ENCODE assay signal across 9 mouse cellular contexts in genomic region chr3:144531023-144531422, GRCm38 (mm10). TPM values are rescaled to one million over a fixed set of nuclear protein-coding genes. Genes with fewer than 3 reads are reported as not detected.
A peak's percentile ranks its signal among the peaks of the same experiment; 100 is the strongest.
DNase-seq lines count a peak whose midpoint lies in the region; ATAC-seq and TF ChIP-seq lines count a peak whose summit lies in the region.
"Had no signal": no experiment of that assay in that cellular context is flagged by ENCODE, and none has a peak within 500 bp of the region (broad histone marks: within the 10 kb centered on the region; RNA-seq: fewer than 3 reads in every experiment).

No protein-coding gene starts in this region.

- no peak overlapping the region for H3K4me3 ChIP-seq in G1E (ENCODE audit: low read depth, low read length)

- ATAC-seq in G1E (ENCODE audit: extremely low read depth, insufficient number of reproducible peaks, low FRiP score, poor library complexity, severe bottlenecking), result 0 out of 2 replicates have a peak, but pooled peaks have one; percentile 31

- DNase-seq in kidney, adult 8-10 months, result peak; percentile 15 to 27
- DNase-seq in kidney, postnatal 10 days, result no peak
- DNase-seq in G1E (ENCODE audit: low spot score), result no peak
- peak; percentile 72 for DNase-seq in cerebellum, adult 9-11 months
- peak; percentile 31 to 42 for DNase-seq in kidney, postnatal 36 days
- no peak for DNase-seq in thymus, postnatal 25 days
- DNase-seq in testis, postnatal 14 days (ENCODE audit: low spot score), result no peak
- DNase-seq in gastrocnemius, adult 18-20 months (ENCODE audit: low spot score), result no peak
- DNase-seq: adrenal gland, postnatal 14 days had no signal

- H3K4me1 ChIP-seq in G1E (ENCODE audit: insufficient read depth, low read depth, low read length), result peaks cover 32% of the 10 kb centered on the region

- no peaks in the 10 kb centered on the region for H3K9me3 ChIP-seq in G1E (replicated peaks)

- H3K27me3 ChIP-seq in G1E (ENCODE audit: insufficient read depth, low read length), result no peaks in the 10 kb centered on the region

- peaks cover 21% of the 10 kb centered on the region for H3K36me3 ChIP-seq in G1E (replicated peaks)

- TF ChIP-seq CTCF in G1E (IDR thresholded peaks at IDR 0.05; ENCODE audit: low read depth, low read length), result no peak

RNA-seq across cellular contexts. Expression of gene Hs2st1, which starts 39.0 kb away (rescaled TPM):
- total RNA-seq in G1E (2014; fragmentation: Nextera tagmentation), result 37.8 and 43.6 TPM in 2 replicates
- total RNA-seq in G1E (2017), result 36.1 and 40.6 TPM in 2 replicates
- polyA plus RNA-seq in G1E (2012), result 6.1 and 7.6 TPM in 2 replicates
- 10 to 100 TPM; 10.8 to 12.5 TPM for total RNA-seq in gastrocnemius, adult 18-20 months (2021)

RNA-seq across cellular contexts. Expression of gene Selenof, which starts 39.1 kb away (rescaled TPM):
- total RNA-seq in G1E (2014; fragmentation: Nextera tagmentation) (314 and 354 TPM in 2 replicates), G1E (2017) (662 and 687 TPM in 2 replicates)
- 19.9 TPM in 2 replicates for polyA plus RNA-seq in G1E (2012)
- total RNA-seq in gastrocnemius, adult 18-20 months (2021), result 100 to 1,000 TPM; 109 to 111 TPM

Comparison
In these comparisons a context has a peak if more than half of its experiments do, and no peak if none do; other contexts are left out.
1. DNase-seq: peak in kidney, adult 8-10 months (2 of 2), cerebellum, adult 9-11 months (single experiment) and kidney, postnatal 36 days (2 of 2); none in kidney, postnatal 10 days (single experiment), G1E (single experiment), thymus, postnatal 25 days (single experiment), testis, postnatal 14 days (single experiment) and gastrocnemius, adult 18-20 months (single experiment).